Mouse (Mus musculus): ENCODE results near the gene Gm20716.
"Not testable (repeated sequence)": the region's sequence is repeated elsewhere in the genome, so short reads cannot be mapped to it uniquely, and the experiment has no call there.

Gene Gm20716

DNA sequence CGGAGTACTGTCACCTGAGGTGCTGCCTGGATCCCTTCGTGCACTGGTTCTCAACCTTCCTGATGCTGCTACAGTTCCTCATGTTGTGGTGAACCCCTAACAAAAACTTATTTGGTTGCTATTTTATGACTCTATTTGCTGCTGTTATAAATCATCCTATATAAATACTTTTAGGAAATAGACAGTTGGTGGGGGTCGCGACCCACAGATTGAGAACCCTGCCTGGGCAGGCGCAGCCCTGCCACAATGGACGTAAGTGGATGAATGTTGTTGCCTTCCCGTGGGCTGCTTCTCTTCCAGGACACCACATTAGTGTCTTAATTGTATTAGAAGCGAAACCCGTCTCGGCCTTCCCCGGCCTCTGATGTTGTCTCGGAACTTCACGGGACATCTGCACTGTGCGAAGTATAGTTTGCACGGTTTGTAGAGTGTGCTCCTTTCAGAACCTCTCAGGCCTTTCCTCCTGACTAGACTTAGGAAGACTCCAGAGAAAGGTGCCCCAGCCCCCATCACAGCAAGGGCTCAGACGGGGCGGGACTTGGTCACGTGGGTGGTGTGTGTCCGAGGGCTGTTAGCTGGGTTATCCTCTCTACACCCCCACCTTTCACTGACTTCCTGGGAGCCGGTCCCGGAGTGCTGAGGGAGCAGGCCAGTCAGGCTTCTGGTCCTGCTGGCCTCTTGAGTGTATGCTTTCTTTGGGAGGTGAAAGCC lies 63.3 kb downstream of the Gm20716 start:
- DNase-seq (ENCODE audit: low spot score): no peak

DNA sequence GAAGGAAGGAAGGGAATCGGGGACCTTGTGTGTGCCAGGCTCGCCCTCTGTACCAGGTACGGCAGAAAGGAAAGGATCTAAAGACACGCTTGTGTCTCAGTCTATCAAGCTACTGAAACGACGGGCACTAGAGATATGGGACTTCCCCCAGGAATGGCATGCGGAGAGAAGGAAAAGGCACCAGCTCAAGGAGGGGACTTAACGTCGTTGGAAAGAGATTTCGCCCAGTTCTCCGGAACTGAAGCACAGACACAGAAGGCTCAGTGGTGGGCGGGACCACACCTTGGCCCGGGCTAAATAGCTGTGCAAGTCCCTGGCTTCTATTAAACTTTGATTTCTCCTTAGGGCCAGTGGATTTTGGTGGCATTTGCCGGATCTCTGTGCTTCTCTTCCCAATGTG lies 68.2 kb downstream of the Gm20716 start:
- no peak for DNase-seq (ENCODE audit: low spot score)

DNA sequence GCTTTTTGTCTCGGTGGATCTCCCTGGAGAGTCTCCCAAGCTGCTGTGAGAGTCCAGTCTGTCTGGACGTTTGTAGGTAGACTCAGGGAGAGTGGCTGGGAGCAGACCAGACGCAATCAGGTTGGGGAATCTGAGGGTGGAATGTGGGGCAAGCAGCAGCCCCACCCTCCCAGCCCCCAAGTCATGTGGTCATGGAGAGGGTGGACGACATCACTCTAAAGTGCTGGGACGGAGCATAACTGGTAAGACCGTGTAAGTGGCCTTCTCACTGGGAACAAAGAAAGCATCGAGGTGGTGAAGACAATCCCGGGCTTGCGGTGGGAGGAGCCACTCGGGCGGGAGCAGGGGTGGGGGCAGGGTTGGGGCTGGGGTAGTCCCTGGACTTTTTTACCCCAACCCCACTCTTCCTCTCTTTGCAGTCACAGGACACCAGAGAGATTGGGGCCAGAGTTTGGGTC lies 68.6 kb downstream of the Gm20716 start:
- no peak for DNase-seq (ENCODE audit: low spot score)

DNA sequence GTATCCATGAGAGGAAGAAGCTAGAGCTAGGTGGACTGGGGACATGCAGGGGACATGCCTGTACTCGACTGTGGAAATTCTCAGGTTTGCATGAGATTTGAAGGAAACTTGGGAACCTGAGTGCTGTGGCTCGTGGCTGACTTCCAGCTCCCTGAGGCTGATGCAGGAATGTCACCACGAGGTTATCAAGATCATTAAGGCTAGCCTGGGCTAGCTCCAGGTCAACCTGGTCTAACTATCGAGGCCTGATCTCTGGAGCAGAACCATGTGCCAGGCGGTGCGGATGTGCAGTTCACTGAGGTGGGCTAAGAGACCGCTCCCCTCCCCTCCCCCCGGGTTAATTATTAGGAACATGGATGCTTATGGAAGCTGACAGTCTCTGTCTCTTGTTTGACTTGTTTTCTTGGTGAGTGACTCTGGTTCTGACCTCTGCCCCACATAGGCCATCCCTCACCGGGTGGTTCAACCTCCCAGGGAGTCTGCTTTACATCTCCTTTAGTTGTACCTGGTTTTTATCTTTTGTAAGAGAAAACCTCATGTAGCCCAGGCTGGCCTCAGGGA lies 69.7 kb downstream of the Gm20716 start:
- DNase-seq (ENCODE audit: low spot score): no peak

DNA sequence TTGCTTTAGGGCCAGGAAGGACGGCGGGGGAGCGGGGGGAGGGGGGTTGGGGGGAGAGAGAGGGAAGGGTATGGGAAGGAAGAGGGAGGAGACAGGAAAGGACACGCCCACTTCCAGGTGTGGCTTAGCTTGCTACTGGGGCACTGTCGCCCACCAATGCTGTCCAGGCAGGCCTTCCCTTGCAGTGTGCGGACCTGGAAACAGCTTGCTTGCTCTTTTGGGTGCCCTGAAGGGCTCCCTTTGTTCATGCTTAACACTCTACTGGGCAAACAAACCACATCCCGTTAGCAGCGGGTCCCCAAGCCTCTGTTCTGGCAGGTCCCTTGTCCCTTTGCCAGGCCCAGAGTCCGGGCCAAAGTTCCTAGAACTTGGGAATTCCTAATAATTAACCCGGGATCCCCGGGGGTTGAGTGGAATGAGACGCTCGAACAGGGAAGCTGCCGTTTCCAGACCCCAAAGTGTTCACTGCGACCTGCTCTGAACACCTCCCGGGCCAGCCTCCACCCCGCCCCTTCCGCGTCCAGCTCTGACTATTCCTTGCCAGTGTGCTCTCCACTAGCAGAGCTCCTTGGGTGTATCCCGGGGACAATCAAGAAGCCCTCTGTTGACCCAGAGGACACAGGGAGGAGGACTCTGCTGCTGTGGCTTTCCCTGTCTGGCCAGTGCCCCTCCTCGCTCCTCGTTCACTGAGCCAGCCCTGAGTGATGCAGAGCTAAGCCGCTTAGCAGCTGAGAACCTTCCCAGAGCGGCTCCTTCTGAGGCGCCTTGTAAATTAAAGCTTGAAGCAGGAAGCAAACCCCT lies 71.1 kb downstream of the Gm20716 start:
- peak; percentile 38 for DNase-seq (ENCODE audit: low spot score)

DNA sequence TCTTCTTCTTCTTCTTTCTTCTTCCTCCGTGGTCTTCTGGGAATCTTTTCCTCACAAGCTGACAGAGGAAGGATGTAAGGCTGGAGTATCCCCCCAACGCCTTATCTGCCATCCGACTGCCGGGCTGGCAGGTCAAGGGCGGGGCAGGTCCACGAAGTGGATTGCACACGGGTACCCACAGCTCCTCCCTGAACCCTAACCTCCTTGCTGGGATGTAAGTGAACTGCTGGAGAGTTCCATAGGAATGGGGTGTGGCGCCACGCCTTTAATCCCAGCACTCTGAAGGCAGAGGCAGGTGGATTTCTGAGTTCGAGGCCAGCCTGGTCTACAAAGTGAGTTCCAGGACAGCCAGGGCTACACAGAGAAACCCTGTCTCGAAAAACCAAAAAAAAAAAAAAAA lies 72.2 kb downstream of the Gm20716 start:
- DNase-seq (ENCODE audit: low spot score): not testable (repeated sequence)

DNA sequence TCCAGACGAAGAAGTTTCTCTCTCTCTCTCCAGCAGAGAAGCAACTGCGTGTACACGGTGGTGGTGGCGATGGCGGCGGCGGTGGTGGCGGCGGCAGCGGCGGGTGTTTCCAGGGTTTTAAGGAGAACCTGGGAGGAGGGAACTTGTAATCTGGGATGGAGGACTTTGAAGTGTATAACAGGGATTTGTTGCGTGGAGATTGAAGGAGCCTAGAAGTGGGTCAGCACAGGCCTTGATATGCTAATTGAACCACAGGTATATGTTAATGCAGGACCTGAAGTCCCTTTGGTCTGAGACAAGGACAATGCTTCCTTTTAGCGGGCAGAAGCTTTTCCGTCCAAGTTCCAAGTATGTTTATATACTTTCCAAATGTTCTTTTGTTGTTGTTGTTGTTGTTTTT lies 73.8 kb downstream of the Gm20716 start:
- DNase-seq (ENCODE audit: low spot score): no peak

DNA sequence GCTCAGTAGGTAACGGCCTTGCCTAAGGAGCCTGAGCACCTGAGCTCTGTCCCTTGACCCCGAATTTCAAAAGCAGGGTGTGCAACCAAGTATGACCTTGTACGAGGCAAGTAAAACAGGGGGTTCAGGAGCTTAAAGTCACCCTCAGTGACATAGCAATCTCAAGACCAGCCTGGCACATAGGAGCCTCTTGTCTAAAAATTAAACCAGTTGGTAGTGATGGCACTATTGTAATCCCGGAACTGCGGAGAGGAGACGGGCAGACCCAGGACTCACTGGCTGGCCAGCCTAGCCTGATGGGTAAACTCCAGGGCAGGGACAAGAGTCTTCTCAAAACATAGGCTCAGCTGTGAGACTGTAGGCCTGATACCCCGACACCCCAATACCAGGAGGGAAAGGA lies 74.5 kb downstream of the Gm20716 start:
- no peak for DNase-seq (ENCODE audit: low spot score)

DNA sequence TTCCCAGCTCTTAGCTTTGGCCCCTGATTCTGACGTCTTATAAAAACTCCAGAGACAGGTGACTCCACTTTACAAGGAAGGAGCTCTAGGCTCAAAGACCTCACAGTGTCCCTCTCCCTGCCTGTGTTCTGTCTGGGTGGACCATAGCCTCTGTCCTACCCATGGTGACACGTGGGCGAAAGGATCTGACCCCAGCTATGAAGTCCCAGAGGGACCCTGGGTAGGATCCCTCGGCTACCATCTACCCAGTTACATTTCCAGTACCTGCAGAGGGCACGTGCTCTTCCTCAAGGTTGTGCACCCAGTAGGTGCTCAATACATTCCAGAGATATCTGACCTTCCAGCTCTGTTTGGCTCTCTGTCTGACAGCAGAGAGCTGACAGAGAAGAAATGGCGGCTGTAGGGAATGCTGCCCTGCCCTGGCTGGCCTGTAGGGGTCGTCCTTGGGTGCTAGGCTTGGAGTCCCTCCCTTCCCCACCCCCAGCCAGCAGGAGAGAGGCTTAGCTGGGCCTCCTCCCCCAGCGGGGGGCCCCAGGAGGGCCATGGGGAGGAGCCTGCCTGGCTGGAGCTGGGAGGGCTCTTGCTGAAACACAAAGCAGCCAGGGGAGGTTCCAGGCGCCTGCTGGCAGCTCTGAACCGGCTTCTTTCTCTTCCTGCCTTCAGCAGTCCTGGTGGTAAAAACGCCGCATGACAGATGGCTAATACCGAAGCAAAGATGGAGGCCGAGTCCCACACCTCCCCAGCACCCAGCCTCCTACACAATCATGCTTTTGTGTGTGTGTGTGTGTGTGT lies 75.9 kb downstream of the Gm20716 start:
- peak; percentile 91 for DNase-seq (ENCODE audit: low spot score)

DNA sequence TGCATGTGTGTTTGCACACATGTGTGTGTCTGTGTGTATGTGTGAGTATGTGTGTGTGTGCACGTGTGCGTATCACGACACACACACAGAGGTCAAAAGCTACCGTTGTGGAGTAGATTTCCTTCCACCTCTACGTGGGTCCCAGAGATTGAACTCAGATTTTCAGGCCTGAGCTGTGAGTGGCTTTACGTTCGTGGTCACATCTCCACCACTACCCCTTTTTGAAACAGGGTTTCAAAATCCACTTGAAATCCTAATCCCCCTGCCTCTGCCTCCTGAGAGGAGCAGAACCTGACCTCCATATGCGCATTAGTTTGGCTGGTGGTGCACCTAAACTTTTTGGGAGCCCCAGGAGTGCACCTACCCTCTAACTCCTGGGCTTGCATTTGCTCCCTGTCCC lies 80.9 kb downstream of the Gm20716 start:
- DNase-seq (ENCODE audit: low spot score): no peak

DNA sequence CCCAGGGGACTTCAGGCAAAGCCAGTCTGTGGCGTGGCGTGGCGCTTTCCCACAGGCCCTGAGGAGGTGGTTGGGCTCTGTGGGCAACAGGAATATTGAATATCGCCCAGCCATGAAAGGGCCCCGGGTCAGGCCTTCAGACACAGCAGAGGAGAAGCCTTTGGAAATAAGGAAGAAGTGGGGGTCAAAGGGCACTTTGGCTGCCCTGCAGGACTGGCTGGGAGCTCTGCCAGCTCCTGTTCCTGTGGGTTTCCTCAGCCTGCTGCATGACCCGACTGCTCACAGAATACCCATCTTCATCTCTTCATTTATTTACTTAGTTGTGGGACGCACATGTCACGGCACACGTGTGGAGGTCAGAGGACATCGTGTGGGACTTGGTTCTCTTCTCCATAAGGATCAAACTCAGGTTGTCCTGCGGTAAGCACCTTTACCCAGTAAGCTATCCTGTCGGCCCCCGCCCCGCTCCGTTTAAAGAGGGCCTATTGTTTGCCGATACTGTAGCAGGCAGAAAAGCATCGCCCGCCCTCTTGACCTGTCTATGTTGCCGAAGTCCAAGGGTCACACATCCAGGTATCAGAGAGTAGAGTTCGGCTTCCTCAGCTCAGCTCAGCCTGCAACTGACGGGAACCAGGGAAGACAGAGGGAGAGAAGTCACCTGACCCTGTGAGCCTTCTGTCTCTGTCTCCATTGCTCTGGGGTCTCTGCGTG lies 82.3 kb downstream of the Gm20716 start:
- DNase-seq (ENCODE audit: low spot score): no peak

DNA sequence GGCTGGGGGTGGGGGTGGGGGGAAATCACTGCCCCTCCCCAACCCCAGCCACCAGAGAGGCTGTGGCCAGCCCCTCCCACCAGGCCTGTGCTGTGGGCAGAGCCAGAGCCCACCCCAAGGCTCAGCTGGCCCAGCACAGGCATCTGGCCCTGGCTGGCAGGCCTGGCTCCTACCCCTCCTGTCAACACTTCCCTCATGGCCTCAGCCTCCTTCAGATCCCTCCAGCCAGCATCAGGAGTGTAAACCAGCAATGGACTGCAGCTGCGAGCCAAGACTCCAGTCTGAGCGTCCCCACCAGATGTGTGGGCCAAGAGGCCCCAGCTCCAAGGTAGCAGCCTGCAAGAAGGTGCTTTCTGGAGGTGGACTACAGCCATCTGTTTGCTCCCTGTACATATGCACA lies 84.7 kb downstream of the Gm20716 start:
- no peak for DNase-seq (ENCODE audit: low spot score)

DNA sequence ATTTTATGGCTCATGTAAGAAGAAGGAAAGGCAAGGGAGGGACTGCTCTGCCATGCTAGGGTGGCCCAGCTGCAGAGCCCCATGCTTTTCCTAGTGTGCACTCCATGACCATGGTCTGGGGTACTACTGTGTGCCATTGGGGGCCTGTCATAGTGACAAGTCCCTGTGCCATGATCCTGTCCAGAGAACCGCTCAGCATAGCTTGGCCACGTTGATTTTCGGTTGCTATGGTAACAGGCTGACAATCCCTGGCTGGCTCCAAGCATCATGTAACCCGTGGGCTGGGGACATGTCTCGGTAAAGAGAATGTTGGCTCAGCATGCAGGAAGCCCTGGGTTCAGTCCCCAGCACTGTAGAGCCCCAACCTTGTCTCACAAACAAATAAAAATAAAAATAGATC lies 86.4 kb downstream of the Gm20716 start:
- DNase-seq (ENCODE audit: low spot score): no peak

DNA sequence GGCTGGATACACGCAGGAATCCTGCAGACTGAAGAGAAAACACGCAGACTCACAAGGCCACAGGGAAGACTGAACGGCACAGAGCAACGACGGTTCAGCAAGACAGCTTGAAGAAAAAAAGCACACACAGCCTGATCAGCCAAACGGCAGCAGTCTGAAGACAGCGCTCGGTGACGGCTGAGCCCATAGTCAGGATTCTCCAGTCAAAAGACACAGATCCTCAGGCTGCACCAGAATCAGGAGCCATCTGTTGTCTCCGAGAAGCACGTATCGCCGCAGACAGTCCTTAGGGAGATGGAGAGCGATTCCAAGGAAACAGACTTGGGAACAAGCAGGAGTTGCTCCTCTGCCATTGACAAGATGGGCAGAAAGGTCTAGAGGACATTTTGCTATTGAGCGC lies 93.0 kb downstream of the Gm20716 start:
- DNase-seq (ENCODE audit: low spot score): no peak
